Mouse (Mus musculus): ENCODE data around the gene Tmem30c.
"Not testable (repeated sequence)": the region's sequence is repeated elsewhere in the genome, so short reads cannot be mapped to it uniquely, and the experiment has no call there.

Tmem30c gene

DNA sequence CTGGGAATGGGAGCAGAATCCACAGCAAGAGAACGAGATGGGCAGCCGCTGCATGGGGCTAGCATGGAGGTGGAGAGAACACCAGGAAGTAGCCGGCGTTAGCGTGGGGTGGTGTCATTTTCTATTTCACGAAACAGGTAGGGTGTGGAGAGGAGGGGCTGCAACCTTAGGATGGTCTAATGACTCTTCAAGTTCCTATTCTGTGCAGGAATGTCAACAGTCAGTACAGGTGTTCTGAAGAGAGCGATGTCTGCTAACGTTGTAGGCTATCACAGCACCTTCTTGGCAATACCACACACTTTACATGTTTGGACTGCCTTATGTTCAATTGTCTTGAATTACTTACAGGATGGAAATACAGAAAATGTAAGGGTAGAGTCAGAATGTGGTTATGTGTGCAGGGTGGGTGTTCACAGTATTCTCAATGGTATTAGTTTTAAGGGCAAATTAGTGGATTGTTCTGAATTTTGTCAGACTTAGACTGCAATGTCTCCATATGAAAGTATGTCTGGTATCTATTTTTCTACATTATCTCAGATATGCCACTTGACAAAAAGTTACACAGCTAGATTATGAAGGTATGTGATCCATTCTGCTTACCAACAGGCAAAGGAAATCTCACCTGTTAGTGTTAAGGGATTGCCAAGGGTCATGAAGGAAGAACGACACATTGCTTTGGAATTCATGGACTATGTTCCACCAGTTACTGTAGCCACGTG is 2.7 kb upstream of the Tmem30c start:
- DNase-seq = no peak

GRCm38 (mm10) chr16:57292296-57292695 is 369 bp downstream of the Tmem30c start:
- DNase-seq = no peak

GRCm38 (mm10) chr16:57291696-57292095 is 969 bp downstream of the Tmem30c start:
- no peak for DNase-seq

DNA sequence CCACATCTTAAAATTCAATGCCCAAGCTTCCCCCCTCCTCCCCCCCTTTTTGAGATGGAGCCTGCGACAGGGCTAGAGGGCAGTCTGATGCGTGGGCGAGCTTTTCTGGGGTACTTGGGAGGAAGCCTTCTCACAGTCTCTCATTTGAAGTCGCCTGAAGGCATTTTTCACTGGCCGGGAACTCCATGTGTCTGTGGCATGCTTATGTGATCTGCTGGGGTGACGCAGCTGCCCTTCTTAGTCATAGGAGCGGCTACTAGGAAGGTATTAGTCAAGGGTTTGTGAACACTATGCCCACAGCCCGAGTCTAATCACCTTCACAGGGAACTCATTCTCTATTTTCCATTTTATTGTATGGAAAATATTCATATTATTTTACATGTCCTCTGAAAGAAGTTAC is 11.2 kb downstream of the Tmem30c start:
- DNase-seq = no peak

DNA sequence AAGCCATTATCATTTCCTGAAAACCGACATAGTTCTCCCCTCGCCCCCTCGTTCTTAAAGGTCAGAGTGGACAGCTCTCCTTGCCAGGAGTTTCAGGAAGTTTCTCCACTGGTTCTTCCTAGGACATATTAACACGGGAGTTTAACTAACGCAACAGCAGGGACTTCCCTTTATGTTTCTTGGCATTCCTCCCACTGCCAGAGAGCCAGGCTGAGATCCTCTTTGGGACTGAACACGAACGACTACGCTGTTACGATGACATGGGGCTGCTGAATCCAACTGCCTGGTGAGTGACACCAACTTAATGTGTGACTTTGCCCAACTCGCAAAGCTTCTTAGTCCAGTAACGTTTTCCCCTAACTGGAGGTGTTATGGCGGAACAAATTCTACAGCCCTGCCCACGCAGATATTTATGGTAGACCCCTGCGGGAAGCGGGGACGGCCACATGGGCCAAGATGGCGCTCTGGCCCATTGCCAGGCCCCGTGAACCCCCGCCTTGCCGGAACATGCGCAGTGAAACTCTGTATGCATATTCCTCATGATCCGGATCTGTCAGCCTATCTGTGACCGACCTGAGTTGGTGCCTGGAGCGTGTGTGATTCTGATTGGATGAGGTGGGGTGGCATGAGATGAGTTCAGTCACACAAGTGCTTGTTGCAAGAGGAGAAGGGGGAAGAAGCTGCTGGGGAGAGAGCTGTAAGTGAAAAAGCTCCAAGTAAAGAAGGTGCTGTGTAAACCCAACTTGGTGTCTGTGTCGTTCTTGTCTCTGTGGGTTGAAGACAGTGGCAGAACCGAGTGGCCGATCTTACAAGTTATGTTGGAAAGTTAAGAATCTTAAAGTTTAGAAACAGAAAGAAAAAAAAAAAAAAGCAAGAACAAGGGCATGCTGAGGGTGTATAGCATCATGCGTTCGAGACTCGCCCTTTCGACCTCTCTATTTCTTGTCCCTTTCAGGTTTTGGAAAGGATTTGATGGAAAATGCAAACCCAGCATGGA is 12.1 kb downstream of the Tmem30c start:
- DNase-seq = no peak

GRCm38 (mm10) chr16:57278976-57279626 is 13.6 kb downstream of the Tmem30c start:
- DNase-seq = no peak

GRCm38 (mm10) chr16:57269751-57270150 is 22.9 kb downstream of the Tmem30c start:
- DNase-seq = no peak

DNA sequence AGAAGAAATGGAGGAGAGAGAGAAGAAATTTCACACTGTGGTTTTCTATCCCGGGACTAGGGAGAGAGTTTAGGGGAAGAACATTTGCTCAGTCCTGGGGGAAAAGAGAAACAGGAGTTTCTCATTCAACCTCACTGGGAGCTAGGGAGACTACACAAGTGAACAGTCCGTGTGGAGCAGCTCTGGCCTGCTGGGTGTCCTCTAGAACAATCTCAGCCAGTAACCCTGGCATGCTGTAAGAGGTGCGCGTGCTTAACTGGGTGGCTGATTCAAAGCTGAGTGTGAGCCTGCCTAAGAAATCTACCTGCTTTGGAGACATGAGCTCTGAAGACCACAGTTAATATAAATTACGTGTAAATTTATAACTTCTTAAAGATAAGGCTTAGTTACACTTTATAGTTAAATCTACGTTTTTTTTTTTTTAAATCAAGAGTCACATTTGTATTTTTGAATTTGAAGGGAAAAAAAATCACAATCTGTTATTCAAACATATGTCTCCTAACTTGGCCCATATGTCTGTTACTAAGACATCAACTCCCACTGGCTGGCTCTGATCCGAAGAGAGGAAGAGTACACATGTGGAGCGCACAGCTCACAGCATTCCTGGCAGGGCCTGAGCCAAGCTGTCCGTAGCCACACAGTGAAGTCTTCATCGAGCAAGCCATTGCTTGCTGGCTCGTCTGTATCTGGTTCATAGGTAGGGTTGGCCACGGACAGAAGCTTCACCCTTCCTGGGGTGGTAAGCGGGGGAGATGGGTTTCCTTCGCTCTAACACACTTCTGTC is 24.4 kb downstream of the Tmem30c start:
- peak; percentile 79 for DNase-seq

DNA sequence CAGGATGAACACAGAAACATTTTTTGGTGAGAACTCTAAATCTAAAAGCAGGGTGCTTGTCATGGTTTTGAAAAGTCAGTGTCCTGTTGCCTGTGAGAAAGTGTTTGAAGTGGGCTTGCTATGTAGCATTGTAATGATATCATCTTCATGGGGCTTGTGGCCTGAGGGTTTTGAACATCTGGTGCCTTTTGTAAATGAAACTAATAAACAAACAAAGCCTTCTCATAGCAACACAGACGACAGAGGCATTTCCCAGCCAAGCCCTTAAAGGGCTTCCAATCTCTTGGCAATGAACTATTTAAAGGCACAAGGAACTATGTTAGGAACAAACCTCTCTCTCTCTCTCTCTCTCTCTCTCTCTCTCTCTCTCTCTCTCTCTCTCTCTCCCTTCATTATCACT is 25.6 kb downstream of the Tmem30c start:
- DNase-seq = no peak

- DNase-seq = no peak
These were observed 32.5 kb downstream of the Tmem30c start for GRCm38 (mm10) chr16:57260152-57260551.

DNA sequence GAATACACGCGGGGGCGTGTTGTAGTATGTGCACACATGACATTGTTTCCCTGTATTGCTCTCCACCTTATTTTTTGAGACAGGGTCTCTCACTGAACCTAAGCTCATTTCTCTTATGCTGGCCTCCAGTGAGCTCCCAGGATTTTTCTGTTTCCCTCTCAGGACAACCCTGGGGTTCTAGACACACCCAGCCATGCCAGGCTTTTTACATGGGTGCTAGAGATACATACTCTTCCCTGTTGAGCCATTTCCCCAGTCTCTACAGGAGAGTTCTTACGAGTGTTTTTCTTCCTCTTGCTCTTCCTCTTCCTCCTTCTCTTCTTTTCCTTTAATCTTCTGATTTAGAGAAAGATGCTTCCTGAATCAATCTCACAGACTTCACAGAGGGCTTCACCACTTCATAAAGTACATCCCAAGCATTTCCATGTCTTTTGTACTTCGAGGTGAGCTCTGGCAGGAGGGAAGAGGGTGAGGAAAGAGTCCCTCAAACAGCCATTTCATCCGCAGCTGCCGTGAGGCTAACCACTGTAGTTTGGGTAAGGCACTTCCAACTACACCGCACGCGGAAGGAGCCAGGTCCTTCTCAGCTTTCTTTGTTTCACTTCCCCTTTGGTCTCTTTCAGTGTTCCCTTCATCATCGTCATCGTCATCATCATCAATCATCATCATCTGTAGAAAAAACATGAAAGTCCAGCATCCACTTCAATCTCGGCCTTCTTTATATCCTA is 33.1 kb downstream of the Tmem30c start:
- no peak for DNase-seq

GRCm38 (mm10) chr16:57251589-57252421 is 40.9 kb downstream of the Tmem30c start:
- DNase-seq = no peak

- DNase-seq = no peak
These were observed 41.7 kb downstream of the Tmem30c start for GRCm38 (mm10) chr16:57250991-57251390.

DNA sequence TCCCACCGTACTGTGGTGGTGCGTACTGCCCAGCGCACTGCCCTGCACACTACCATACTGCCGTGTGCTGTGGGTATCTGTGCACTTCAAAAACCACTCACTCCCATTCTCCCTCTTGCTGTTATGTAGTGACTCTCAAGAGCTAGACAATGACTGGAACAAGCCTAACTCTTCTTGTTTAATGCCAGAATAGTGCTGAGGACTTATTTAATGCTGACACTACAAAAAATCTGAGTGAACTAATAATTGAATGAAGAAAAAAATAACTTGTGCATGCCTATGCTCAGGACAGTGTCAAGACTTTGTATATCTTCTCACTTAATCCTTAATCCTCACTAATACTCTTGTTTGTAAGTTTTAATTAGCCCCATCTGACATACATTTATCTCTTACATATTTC is 45.2 kb downstream of the Tmem30c start:
- no peak for DNase-seq

- no peak for DNase-seq
These were observed 46.1 kb downstream of the Tmem30c start for GRCm38 (mm10) chr16:57246596-57246995.

- peak; percentile 74 for DNase-seq
These were observed 48.8 kb downstream of the Tmem30c start for GRCm38 (mm10) chr16:57243858-57244248.

DNA sequence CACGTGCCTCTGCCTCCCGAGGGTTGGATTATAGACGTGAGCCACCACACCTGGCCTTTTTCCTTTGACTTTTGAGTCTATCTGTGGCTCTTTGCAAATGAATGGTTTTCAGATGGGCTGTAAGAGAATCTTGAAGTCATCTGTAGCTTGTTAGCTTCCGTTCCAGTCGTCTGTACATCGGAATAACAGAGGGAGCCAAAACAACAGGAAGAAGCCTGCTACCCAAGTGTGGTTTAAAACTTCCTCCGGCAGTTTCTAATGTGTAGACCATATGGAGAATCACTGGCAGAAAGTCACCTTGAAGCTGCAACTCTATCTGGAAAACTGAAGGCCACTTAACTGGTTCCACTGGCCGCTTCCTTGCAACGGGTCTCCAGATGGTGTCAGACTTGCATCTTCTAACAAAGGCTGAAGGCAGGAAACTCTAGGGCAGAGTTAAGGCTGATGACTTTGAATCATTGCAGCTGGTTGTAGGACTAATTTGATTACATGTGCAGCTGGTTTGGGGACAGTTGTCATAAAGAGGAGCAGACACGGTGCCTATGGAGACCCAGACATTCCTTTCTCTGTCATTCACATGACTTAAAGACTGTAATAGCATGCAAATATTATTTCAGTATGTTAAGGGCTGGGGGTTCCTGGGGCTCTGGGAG is 49.3 kb downstream of the Tmem30c start:
- DNase-seq = no peak

GRCm38 (mm10) chr16:57242857-57243204 is 49.8 kb downstream of the Tmem30c start:
- no peak for DNase-seq

DNA sequence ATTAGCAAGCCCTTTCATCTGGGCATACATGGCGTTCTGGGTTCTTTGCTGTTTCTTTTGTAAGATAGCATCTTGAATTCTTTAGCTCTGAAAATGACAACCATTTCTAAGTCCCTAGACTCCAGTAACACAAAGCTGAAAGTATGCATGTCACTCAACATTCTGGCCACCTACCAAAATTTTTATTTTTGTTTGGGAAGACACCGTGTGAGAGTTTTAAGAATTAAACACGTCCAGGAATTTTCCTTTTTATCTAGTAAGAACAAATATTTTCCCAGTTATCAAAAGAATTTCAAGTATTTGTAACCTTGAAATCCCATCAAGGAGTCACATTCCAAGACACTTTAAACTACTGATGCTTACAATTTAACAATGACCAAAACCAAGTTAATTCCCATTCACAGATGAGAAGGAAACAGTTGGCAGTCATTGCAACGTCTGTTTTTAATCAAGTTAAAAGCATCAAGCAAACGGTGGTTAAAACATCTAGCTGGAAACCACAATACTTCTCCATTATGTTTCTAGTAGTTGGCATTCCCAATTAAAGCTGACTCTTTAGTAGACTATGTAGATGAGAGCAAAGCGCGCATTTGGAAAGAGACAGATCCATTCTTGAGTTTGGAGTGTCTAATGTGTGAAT is 56.7 kb downstream of the Tmem30c start:
- DNase-seq = no peak

- DNase-seq = not testable (repeated sequence)
These were observed 60.7 kb downstream of the Tmem30c start for GRCm38 (mm10) chr16:57231937-57232310.
